Mouse (Mus musculus): ENCODE measurements around the gene Smarcc2.
"Not testable (repeated sequence)": the region's sequence is repeated elsewhere in the genome, so short reads cannot be mapped to it uniquely, and the experiment has no call there.

Smarcc2 gene

GRCm38 (mm10) chr10:128494667-128495245 lies 35.7 kb downstream of the Smarcc2 start:
- no peak for DNase-seq

DNA sequence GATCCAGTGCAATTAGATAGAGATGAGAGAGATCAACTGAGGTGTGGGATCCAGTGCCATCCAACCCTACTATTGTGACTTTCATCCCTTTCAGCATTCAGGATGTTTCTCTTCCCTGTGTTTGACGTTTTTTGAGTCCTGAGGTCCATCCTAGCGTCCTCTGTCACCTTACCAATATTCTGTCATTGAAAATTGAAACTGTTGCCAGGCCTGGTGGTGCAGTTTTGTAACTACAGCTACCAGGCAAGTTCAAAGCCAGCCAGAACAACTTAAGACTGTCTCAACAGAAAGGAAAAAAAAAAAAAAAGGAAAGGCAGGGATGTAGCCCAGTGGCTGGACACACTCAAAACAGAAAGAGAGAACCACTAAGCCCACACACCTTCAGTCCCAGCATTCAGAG lies 36.2 kb downstream of the Smarcc2 start:
- no peak for DNase-seq

GRCm38 (mm10) chr10:128495903-128496302 lies 36.9 kb downstream of the Smarcc2 start:
- no peak for DNase-seq

- DNase-seq, result no peak
Observed at GRCm38 (mm10) chr10:128496509-128497077, 37.5 kb downstream of the Smarcc2 start.

DNA sequence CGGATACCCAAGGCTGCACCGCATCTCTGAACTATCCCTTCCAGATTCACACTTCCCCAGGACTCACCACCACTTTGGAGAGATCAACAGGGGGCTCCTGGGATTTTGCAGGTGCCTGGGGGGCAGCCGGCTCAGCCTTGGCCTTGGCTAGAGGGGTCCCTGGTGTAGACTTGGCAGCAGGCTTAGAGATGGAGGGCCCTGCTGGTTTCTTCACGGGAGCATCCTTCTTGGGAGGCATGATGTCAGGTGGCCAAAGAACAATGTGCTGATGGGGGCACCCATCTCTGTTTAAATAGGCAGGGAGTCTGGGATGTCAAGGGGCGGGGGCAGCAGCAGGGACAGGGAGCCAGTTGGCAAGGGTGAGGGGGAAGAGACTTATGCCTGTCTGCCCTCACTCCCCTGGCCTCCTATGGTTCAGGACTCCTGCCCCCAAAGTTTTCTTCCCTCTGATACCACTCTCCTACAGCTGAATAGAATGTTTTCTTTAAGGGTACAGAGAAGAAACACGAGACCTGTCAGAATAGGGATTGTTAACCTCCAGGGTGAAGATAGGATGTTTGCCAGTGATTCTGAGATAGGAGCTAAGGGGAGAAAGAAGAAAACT lies 38.2 kb downstream of the Smarcc2 start:
- no peak for DNase-seq

DNA sequence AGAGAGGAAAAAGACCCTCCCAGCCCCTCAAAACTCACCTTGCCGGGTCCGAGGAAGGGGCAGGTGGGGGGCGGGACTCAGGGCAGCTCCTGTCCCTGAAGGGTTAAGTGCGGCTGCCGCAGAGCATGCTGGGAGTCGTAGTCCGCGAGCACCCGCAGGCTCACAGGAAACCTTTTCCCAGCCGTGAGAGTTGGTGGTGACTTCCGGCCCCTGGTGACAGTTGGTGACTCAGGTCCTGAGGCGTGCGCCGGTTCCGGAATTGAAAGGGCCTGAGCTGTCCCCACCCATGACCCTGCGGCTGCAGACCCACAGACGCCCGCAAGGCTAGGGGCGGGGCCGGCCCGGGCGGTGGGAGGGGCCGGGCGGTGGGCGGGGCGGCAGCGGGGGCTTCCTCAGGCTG lies 39.5 kb downstream of the Smarcc2 start, which contains the start of gene Myl6b:
Myl6b (minus strand) TSS at position 96 of the 400 bp plus-strand sequence.
- peak; percentile 98 for DNase-seq

GRCm38 (mm10) chr10:128499116-128499671 lies 40.1 kb downstream of the Smarcc2 start:
- DNase-seq, result peak; percentile 77

DNA sequence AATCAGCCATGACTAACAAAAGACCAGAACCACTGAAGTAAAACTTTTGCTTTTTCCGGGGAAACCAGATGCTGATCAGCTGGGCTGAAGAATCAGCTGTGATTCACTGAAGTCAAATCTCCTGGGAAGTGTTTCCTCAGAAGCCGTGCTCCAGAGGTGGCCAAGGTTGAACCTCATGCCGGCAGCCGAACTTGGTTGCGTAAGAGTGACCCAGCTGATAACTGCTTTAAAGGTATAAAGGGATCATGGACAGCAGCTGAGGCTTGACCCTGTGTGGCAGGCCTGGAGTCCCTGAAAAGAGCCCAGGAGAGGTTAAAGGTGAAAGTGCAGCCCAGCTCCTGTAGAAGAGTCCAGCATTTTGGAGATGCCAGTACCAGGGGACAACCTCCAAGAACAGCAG lies 43.3 kb downstream of the Smarcc2 start:
- DNase-seq, result no peak

DNA sequence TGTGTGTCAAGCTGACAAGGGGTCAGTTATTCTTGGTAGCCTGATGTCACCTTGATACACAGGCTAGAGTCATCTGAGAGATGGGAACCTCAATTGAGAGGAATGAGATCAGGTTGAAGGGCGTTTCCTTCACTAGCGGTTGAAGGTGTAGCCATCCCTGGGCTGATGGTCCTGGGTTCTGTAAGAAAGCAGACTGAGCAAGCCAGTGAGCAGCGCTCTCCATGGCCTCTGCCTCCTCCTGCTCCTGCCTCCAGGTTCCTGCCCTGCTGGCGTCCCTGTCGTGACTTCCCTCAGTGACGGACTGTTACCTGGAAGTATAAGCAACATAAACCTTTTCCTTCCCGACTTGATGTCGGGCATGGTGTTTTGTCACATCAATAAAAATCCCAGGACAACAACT lies 44.5 kb downstream of the Smarcc2 start:
- DNase-seq, result no peak

DNA sequence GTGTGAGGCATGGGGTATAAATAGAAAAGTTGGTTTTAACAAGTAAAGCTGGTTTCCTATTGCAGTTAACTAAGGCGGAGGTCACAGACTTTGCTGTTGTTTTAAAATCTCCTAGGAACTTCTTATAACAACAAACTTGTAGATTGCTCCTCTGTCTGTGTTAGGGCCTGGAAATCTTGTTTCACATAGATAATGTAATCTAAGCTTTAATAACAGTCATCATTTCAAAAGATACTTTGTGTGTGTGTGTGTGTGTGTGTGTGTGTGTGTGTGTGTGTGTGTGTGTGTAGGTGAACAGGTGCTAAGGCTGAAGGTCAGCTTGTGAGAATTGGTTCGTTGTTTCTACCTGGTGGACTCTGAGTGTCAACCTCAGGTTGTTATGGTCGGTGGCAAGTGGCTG lies 45.0 kb downstream of the Smarcc2 start:
- DNase-seq, result no peak

- peak; percentile 59 for DNase-seq
Observed at GRCm38 (mm10) chr10:128504641-128505370, 45.8 kb downstream of the Smarcc2 start.

DNA sequence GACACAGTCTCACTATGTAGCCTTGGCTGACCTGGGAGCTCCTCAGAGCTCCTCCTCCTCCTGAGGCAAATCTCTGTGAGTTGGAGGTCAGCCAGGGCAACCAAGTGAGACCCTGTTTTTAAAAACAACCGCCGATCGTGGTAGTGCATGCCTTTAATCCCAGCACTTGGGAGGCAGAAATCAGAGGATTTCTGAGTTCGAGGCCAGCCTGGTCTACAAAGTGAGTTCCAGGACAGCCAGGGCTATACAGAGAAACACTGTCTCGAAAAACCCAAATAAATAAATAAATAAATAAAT lies 46.3 kb downstream of the Smarcc2 start:
- not testable (repeated sequence) for DNase-seq

DNA sequence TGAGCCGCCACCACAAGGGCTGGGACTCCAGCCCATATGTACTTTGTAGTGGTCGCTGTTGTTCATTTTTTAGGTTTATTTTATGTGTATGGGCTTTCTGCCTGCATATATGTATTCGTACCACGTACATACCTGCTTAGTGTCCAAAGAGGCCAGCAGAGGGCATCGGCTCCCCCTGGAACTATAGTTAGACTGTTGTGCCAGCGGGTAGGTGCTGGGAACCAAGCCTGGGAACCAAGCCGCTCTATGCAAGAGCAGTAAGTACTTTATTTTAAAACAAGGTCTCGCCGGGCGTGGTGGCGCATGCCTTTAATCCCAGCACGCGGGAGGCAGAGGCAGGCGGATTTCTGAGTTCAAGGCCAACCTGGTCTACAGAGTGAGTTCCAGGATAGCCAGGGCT lies 46.9 kb downstream of the Smarcc2 start:
- DNase-seq, result no peak

GRCm38 (mm10) chr10:128508260-128508659 lies 49.2 kb downstream of the Smarcc2 start:
- DNase-seq, result peak; percentile 45

- no peak for DNase-seq
Observed at GRCm38 (mm10) chr10:128509203-128509602, 50.2 kb downstream of the Smarcc2 start.

DNA sequence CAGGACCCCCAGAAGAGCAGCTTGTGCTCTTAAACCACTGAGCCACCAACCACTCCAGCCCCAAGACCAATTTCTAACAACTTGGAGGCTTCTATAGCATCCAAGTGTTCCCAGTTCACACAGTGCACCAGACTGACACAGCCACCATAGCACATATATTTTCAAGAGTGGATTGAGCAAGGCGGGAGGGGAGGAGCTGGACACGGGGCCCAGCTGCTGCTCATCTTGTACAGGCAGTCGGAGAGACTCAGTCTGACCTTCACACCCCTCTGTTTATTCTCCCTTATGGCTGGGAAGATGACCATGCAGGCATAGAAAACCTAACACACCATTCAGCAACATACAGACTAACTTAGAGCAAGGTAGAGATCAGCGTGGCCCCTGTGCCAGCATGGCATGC lies 50.8 kb downstream of the Smarcc2 start:
- DNase-seq, result peak; percentile 57

DNA sequence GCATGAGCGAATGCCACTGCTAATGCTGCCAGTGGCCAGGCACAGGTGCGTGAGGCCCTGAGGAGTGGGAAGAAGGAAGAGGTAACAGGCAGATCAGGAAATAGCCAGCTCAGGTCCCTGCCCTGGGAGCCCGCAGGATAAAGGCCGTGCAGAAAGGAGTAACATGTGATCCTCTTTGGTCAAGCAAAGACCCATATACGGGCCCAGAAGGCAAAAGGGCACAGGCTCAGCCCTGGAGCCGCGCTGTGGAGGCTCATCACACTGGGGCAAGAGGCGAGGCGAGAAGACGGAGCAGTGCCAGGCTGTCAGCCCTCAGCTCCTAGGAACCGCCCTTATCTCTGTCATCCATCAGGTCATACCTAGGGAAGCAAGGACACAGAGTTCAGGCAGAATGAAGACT lies 51.3 kb downstream of the Smarcc2 start:
- DNase-seq, result no peak

DNA sequence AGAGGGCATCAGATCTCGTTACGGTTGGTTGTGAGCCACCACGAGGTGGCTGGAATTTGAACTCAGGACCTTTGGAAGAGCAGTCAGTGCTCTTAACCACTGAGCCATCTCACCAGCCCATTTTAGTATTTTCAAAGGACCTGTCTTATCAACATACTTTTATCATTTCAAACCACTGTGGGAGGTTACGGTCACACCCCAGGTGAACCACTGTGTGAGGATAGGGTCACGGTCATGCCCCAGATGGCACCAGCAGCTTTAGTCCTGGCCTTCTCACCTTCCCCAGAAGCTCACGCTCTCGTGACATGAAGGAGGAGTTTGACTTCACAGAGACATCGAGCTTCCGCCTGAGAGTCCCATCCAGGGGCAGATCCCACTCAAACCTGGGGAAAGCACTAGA lies 52.1 kb downstream of the Smarcc2 start:
- DNase-seq, result no peak

DNA sequence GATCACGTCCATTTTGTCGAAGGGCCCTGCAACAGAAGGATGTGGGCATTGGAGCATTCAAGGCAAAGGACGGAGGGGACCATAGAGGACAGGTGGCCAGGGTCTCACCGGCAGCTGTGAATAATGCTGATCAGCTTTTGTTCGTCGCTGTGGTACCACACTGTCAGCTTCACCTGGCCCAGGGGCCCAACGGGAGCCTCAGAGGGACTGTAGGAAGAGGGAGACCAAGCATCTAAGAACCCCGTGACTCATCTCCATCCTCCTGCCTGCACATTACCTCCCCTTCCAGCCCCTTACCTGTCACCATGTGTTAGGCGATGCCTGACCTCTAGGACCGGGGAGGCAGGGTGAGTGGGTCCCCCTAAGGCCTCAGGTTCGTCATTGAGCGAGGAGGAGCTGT lies 52.7 kb downstream of the Smarcc2 start:
- no peak for DNase-seq

DNA sequence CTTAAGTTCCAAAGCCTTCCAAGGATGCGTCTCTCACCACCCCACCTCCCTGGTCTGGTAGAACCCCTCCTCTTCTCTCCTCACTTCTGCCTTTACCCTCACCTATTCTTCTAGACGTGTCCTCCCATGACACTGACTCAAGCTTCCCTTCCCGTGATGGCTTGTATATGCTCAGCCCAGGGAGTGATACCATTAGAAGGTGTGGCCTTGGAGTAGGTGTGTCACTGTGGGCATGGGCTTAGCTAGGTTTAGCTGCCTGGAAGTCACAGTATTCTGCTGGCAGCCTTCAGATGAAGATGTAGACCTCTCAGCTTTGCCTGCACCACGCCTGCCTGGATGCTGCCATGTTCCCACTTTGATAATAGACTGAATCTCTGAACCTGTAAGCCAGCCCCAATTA lies 56.0 kb downstream of the Smarcc2 start:
- no peak for DNase-seq

- DNase-seq, result no peak
Observed at GRCm38 (mm10) chr10:128516029-128516428, 57.0 kb downstream of the Smarcc2 start.

DNA sequence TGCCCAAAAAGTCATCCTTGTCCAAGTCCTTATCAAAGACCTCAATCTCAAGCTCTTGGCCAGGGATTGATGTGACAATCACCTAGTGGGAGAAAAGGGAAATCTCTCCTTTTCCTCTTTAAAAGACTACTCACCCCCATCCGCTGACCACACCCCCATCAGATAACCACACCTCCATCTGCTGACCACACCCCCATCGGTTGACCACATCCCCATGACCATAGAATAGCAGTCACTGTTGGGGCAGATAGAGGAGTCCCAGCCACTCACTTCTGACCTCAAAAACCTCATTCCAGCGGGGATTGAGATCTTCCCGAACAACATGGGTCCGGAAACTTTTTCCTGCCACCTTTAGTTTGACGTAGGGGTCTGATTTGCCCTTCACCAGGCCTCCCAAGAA lies 57.6 kb downstream of the Smarcc2 start:
- DNase-seq, result peak; percentile 54

DNA sequence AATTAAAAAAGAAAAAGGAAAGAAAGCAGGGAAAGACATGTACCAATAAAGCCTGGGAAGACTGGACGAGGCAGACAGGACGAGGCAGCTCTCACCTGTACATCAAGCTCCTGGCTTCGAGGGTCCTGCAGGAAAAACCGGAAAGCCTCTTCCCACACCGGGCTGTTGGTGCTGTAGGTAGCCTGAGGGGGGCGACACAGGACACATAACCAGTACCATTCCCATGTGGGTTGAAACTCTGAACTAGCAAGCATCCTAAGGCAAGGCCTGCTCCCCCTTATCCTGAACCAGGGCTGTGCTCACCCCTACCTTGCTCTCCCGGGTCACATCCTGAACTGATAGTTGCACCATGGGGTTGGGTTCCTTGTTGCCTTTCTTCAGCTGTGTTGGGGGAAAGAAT lies 59.8 kb downstream of the Smarcc2 start:
- DNase-seq, result peak; percentile 76

DNA sequence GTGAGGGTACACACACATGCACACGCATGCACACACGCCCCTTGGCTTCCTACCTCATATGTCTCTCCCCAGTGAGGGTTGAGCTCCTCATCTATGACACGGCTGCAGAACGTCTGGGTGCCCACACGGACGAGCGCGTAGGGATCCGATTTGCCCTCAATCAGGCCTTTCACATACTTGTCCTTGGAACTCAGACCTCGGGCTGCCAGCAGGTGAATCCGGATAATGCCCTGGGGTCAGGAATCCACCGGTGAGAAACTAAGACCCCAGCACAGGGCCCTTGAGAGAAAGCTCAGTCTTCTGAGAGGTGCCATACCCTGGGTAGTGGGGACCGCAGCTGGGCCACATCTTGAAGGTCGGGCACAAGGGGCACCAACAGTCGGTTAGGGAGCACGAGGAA lies 61.5 kb downstream of the Smarcc2 start:
- no peak for DNase-seq
